Mouse (Mus musculus): ENCODE measurements around the gene Fsd2.

Fsd2 gene

GRCm38 (mm10) chr7:81548864-81549263 is 17.9 kb downstream of the Fsd2 start:
- in situ Hi-C loops (cut with MboI; ENCODE audit: low sequenced_read_pairs): no loop called here

- in situ Hi-C loops (cut with MboI; ENCODE audit: low sequenced_read_pairs): no loop called here
Observed at GRCm38 (mm10) chr7:81542934-81543333, 23.8 kb downstream of the Fsd2 start.

- in situ Hi-C loops (cut with MboI; ENCODE audit: low sequenced_read_pairs): no loop called here
Observed at GRCm38 (mm10) chr7:81541924-81542524, 24.7 kb downstream of the Fsd2 start.

GRCm38 (mm10) chr7:81540999-81541398 is 25.7 kb downstream of the Fsd2 start:
- in situ Hi-C loops (cut with MboI; ENCODE audit: low sequenced_read_pairs): no loop called here

- in situ Hi-C loops (cut with MboI; ENCODE audit: low sequenced_read_pairs): no loop called here
Observed at GRCm38 (mm10) chr7:81539565-81539964, 27.2 kb downstream of the Fsd2 start.

- in situ Hi-C loops (cut with MboI; ENCODE audit: low sequenced_read_pairs): no loop called here
Observed at GRCm38 (mm10) chr7:81538070-81538675, 28.6 kb downstream of the Fsd2 start.

- in situ Hi-C loops (cut with MboI; ENCODE audit: low sequenced_read_pairs): no loop called here
Observed at GRCm38 (mm10) chr7:81536478-81536877, 30.3 kb downstream of the Fsd2 start.

GRCm38 (mm10) chr7:81531462-81531861 is 35.3 kb downstream of the Fsd2 start:
- in situ Hi-C loops (cut with MboI; ENCODE audit: low sequenced_read_pairs): no loop called here

GRCm38 (mm10) chr7:81528918-81529317 is 37.8 kb downstream of the Fsd2 start:
- in situ Hi-C loops (cut with MboI; ENCODE audit: low sequenced_read_pairs): no loop called here

- in situ Hi-C loops (cut with MboI; ENCODE audit: low sequenced_read_pairs): no loop called here
Observed at GRCm38 (mm10) chr7:81523663-81524017, 43.1 kb downstream of the Fsd2 start.

GRCm38 (mm10) chr7:81523008-81523662 is 43.6 kb downstream of the Fsd2 start:
- in situ Hi-C loops (cut with MboI; ENCODE audit: low sequenced_read_pairs): no loop called here

GRCm38 (mm10) chr7:81516154-81517030 is 50.4 kb downstream of the Fsd2 start:
- in situ Hi-C loops (cut with MboI; ENCODE audit: low sequenced_read_pairs): no loop called here

GRCm38 (mm10) chr7:81514906-81515590 is 51.7 kb downstream of the Fsd2 start:
- in situ Hi-C loops (cut with MboI; ENCODE audit: low sequenced_read_pairs): no loop called here

GRCm38 (mm10) chr7:81501050-81501449 is 65.7 kb downstream of the Fsd2 start:
- in situ Hi-C loops (cut with MboI; ENCODE audit: low sequenced_read_pairs): no loop called here

GRCm38 (mm10) chr7:81498181-81498580 is 68.6 kb downstream of the Fsd2 start, which contains the start of gene BC048679:
Gene BC048679, minus strand, starts transcription at chr7:81498281.
- in situ Hi-C loops (cut with MboI; ENCODE audit: low sequenced_read_pairs): no loop called here

- in situ Hi-C loops (cut with MboI; ENCODE audit: low sequenced_read_pairs): no loop called here
Observed at GRCm38 (mm10) chr7:81497171-81497570, 69.6 kb downstream of the Fsd2 start.

- in situ Hi-C loops (cut with MboI; ENCODE audit: low sequenced_read_pairs): no loop called here
Observed at GRCm38 (mm10) chr7:81493331-81494021, 73.3 kb downstream of the Fsd2 start, which contains the start of gene Ap3b2. Gene Ap3b2, minus strand, starts transcription at chr7:81493925.

- in situ Hi-C loops (cut with MboI; ENCODE audit: low sequenced_read_pairs): no loop called here
Observed at GRCm38 (mm10) chr7:81492628-81493027, 74.1 kb downstream of the Fsd2 start.

GRCm38 (mm10) chr7:81489649-81490048 is 77.1 kb downstream of the Fsd2 start:
- in situ Hi-C loops (cut with MboI; ENCODE audit: low sequenced_read_pairs): no loop called here

Measured in CH12F3 (cell line).